Mouse (Mus musculus) natural killer cell, adult 2 months (primary cell): ENCODE data around the gene Gm7929.
A peak's percentile ranks its signal among the peaks of the same experiment; 100 is the strongest.
"Not testable (repeated sequence)": the region's sequence is repeated elsewhere in the genome, so short reads cannot be mapped to it uniquely, and the experiment has no call there.

Experiments
- DNase-seq, 2 experiments: peaks; one replicate each; pipeline ENCODE4 v3.0.0; 2022; ENCODE audit warnings: low spot score in 2 of 2

Gene Gm7929

GRCm38 (mm10) chr14:41750514-41750913, at the start of gene Gm7929:
Gm7929 (minus strand) TSS chr14:41750614.
- DNase-seq = not testable (repeated sequence)

DNA sequence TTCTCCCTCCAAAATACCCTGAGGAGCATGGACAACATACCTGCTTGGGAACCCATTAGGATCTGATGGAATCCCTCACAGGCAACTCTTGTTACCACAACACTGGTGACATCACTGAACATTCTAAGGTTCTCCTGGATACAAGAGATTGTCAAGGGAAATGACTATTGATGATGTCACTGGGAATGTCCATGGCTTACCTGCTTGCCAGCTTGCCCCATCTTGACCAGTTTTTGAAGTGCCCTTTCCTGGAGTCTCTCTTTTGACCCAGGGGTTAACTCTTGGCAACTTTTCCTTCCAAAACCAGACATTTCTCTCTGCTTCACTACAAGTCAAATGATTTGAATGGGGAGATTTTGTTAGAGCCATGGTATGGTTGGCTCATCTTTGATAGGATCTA, 21.9 kb upstream of the Gm7929 start, which contains the start of gene Gm47189:
Gm47189 (minus strand) TSS at position 101 of the 400 bp plus-strand sequence.
- not testable (repeated sequence) for DNase-seq

DNA sequence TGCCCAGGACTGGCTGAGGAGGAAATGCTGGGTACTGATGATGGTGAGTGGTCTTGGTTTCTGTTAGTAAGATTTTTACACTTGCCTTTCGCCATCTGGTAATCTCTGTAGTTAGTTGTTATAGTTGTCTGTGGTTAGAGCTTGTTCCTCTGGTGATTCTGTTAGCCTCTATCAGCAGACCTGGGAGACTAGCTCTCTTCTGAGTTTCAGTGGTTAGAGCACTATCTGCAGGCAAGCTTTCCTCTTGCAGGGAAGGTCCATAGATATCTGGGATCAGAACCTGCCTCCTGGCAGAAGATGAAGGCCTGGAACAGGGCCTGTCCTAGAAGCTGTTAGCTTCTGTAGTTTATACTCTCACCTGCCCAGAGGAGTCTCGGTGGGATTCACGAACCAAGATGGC, 5.5 kb upstream of the Gm7929 start:
- DNase-seq = peak; percentile 0 to 1

DNA sequence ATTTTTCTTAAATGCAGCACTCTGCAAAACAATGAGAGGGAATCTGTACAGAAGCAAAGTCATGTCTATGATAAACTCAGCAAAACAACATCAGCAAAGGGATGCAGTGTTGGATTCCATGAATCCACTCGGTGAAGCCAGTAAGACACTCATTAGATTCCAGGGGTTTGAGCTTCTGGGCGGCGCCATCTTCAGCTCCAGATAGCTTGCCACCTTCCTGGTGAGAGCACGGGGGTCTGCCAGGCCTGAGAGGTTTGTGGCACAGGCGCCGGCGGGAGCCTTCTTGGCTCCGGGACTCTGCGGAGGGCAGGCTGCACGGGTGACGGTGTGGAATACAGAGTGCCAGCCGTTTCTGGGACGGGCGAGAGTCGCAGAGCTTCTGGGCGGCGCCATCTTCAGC, 27.0 kb downstream of the Gm7929 start:
- DNase-seq = not testable (repeated sequence)

DNA sequence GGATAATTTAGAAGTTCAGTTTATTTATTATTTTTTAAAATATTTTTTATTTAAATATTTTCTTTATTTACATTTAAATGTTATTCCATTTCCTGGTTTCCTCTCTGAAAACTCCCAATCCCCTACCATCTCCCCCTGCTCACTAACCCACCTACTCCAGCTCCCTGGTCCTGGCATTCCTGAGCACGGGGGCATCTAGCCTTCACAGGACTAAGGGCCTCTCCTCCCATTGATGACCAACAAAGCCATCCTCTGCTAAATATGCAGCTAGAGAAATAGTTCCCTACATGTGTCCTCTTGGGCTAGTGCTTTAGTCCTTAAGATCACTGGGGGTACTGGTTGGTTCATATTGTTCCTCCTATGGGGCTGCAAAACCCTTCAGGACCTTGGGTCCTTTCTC, 33.2 kb downstream of the Gm7929 start:
- not testable (repeated sequence) for DNase-seq

DNA sequence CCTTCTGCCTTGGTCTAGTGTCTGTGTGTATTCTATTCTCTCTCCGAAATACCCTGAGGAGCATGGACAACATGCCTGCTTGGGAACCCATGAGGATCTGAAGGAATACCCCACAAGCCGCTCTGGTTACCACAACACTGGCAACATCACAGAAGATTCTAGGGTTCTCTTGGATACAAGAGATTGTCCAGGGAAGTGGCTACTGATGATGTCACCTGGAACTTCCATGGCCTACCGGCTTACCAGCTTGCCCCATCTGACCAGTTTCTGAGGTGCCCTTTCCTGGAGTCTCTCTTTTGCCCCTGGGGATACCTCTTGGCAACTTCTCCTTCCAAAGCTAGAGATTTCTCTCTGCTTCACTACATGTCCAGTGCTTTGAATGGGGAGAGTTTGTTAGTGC, 48.6 kb downstream of the Gm7929 start, which contains the start of gene Gm8068:
Gm8068 (minus strand) TSS at position 101 of the 400 bp plus-strand sequence.
- not testable (repeated sequence) for DNase-seq
